Mouse (Mus musculus) bone marrow, adult 2 months (tissue): ENCODE measurements around the gene Cnksr3.

Experiments
- CTCF ChIP-seq: fragments of 200-500 bp; IDR thresholded peaks from 2 replicates; pipeline ENCODE4 v1.5.1; 2011; ENCODE audit warnings: low read length, control low read depth; ENCODE audit not compliant: control insufficient read depth, insufficient read depth
- POLR2A ChIP-seq: fragments of 200-500 bp; IDR thresholded peaks from 2 replicates; pipeline ENCODE4 v1.6.1; 2011; ENCODE audit warnings: low read depth, mild to moderate bottlenecking, control low read depth, low read length, borderline replicate concordance; ENCODE audit not compliant: control insufficient read depth

- no peak for TF ChIP-seq CTCF
- TF ChIP-seq POLR2A = no peak
These were observed 76.3 kb downstream of the Cnksr3 start for GRCm38 (mm10) chr10:7135751-7136150.
